Mouse (Mus musculus) hematopoietic stem cell, adult 5-6 weeks (primary cell): ENCODE measurements around the gene Rcan3. TPM values are rescaled to one million over a fixed set of nuclear protein-coding genes. Genes with fewer than 3 reads are reported as not detected.

ENCODE experiments used
- ATAC-seq, 2 experiments: fragments of 125-278 bp in 1 of 2; replicated peaks in 1 of 2; 2 replicates each; pipeline ENCODE4 v1.8.0; 2016 to 2017; ENCODE audit warnings: inconsistent platforms in 2 of 2, mild to moderate bottlenecking in 2 of 2, moderate number of reproducible peaks in 2 of 2, low read depth in 1 of 2, moderate TSS enrichment in 1 of 2; ENCODE audit not compliant: low FRiP score in 2 of 2, poor library complexity in 2 of 2, severe bottlenecking in 2 of 2, insufficient read depth in 1 of 2, low TSS enrichment in 1 of 2
- total RNA-seq: library from RNA; stranded (forward); fragments of 172-1452, 232-1000 nt; gene quantifications from 2 replicates; pipeline ENCODE4 v1.2.3, GENCODE M21; 2017

Rcan3 gene
- total RNA-seq, 1 experiment from 2014 or later = 8.9 TPM

- ATAC-seq = peak; percentile 79 to 87; a peak in 3 of 4 replicates
Measured at GRCm38 (mm10) chr4:135382316-135382715, 51.3 kb downstream of the Rcan3 start.

GRCm38 (mm10) chr4:135381355-135381754 lies 52.3 kb downstream of the Rcan3 start:
- no peak for ATAC-seq

GRCm38 (mm10) chr4:135377241-135377640 lies 56.4 kb downstream of the Rcan3 start:
- ATAC-seq = no peak

- no peak for ATAC-seq
Measured at GRCm38 (mm10) chr4:135375444-135375843, 58.2 kb downstream of the Rcan3 start.

- no peak for ATAC-seq
Measured at GRCm38 (mm10) chr4:135373299-135373698, 60.4 kb downstream of the Rcan3 start.

GRCm38 (mm10) chr4:135370372-135370771 lies 63.3 kb downstream of the Rcan3 start:
- no peak for ATAC-seq

- no peak for ATAC-seq
Measured at GRCm38 (mm10) chr4:135362828-135363227, 70.8 kb downstream of the Rcan3 start.

Other genes with a start within 250 kb of the Rcan3 start
- 62.0 and 66.9 TPM in 2 replicates for gene Clic4, start 161.0 kb downstream of the Rcan3 start, total RNA-seq
- 116 and 160 TPM in 2 replicates for gene Srrm1, start 80.5 kb downstream of the Rcan3 start, total RNA-seq
- 1.8 TPM in 1 of 2 replicates, not detected in the other for gene Ncmap, start 35.6 kb downstream of the Rcan3 start, total RNA-seq
- gene Stpg1, start 60.9 kb upstream of the Rcan3 start, total RNA-seq = 0.50 TPM in 1 of 2 replicates, not detected in the other
- gene Nipal3, start 61.2 kb upstream of the Rcan3 start, total RNA-seq = 20.1 and 37.6 TPM in 2 replicates
- gene Grhl3, start 139.8 kb upstream of the Rcan3 start, total RNA-seq = not detected in 2 replicates